Mouse (Mus musculus) induced T-regulatory cell, adult 2 months (primary cell): ENCODE measurements around the gene Mat2a.
"Not testable (repeated sequence)": the region's sequence is repeated elsewhere in the genome, so short reads cannot be mapped to it uniquely, and the experiment has no call there.

ENCODE experiments used
- DNase-seq: peaks from one replicate; pipeline ENCODE4 v3.0.0-alpha.2; 2012; ENCODE audit warnings: low read depth

Gene Mat2a

GRCm38 (mm10) chr6:72454833-72455373 lies 15.5 kb upstream of the Mat2a start:
- no peak for DNase-seq

DNA sequence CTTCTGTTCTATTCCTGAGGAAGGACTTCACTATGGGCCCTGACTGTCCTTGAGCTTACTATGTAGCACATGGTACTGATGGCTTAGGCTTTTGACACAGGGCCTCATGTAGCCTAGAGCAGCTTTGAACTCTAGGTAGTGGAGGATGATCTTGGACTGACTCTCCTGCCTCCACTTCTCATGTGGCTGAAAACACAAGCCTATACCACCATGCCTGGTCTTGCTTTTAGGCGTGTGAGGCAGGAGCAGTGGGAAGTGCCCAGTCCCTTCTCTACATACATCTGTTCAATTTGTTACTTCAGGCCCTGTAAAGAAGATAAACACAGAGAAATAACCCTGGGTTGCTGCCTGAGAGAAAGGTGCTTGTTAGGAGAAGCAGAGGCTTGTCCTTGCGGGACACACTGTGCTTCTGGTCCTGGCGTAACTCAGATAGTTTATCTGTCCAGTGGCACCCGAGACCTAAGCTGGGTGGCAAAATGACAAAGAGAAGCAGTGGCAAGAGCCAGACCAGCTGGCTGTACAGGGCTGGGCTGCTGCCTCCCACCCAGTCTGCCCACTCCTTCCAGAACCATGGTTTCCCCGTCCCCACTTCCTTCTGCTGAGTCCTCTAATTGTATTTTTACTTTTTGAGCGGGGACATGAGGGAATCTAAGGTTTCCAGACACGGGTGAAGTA lies 14.9 kb upstream of the Mat2a start:
- no peak for DNase-seq

GRCm38 (mm10) chr6:72453578-72453977 lies 14.2 kb upstream of the Mat2a start:
- no peak for DNase-seq

DNA sequence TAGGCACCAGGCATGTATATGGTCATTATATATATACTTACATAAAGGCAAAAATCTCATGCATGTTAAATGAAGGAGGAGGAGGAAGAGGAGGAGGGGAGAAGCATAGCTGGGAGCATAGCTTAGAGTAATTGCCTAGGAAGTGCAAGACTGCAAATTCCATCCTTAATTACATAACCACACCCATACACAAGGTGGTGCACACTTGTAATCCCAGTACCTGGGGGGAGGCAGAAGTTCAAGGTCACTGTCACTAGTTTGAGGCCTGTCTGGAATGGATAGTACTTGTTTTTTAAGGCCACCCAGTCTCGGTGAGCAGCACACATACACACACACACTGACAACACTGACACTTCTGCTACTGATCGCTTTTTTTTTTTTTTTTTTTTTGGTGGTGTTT lies 13.0 kb upstream of the Mat2a start:
- DNase-seq = no peak

GRCm38 (mm10) chr6:72451778-72452177 lies 12.4 kb upstream of the Mat2a start:
- DNase-seq = not testable (repeated sequence)

DNA sequence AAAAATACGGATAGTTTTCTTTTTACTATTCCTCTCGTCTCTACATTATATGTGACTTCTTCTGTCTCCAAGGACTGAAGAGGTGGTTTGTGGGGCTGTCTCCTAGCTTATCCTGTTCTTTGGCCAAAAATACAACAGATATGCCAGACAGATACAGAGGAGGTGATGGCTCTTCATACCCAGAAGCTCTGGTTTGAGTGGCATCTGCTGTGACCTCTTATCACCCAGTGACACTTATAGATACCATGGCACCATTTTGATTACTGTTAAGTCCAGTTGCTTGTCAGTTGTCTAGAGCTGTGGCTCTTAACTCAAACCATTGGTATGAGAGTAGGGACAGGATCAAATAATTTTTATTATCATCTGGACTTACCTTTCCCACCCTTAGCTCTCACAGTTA lies 8.1 kb upstream of the Mat2a start:
- DNase-seq = no peak

GRCm38 (mm10) chr6:72445011-72445410 lies 5.7 kb upstream of the Mat2a start:
- DNase-seq = no peak

DNA sequence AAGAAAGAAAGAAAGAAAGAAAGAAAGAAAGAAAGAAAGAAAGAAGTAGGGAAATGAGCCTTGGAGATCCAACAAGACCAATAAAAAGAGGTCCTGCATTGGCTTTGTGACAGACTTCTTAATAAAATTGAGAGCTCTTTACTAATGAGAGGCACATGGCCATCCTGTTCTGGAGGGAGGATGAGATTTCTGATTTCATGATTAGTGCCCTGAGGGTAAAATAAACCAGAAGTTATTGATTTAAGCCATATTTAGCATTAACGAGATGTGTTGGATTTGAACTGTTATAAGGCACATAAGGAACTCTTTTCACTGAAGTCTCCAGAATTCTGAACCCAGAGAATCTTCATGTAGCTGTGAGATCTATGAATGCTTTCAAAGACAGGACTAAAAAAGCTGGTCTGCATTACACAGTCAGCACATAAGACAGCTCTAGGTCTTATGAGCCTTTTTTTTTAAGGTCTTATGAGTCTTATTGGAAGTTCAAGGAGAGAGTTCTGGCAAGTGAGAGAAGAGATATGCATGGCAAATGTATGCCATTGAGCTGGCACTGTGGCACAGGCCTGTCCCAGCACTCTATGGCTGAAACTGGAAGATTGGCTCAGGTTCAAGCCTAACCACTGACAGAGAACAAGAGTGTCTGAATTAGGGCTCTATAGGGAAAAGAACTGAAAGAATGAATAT lies 3.7 kb upstream of the Mat2a start:
- DNase-seq = no peak

GRCm38 (mm10) chr6:72440186-72440990 lies 1.0 kb upstream of the Mat2a start:
- DNase-seq = peak; percentile 61

DNA sequence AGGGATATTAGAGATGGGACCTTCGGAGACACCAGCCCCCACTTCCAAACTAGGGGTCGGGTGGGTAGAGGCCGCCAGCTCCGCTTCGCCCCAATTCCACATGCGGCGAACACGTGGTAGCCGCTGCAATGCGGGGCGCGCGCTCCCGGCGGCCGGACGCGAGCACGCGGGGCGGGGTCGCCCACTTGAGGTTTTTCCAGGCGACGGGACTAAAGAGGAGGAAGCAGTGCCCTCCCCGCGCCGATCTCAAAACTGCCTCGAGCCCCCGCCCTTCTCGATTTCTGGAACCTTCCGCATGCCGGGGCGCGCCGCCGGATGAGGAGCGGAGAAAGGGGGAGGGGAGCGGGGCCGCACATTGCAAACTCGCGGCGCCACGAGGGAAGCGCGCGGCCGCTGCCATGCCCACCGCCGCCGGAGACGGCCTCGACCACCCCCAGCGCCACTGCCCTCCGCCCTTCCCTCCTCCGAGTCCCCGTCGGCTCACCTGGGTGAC lies 450 bp downstream of the Mat2a start:
- peak; percentile 90 for DNase-seq

GRCm38 (mm10) chr6:72438226-72438625 lies 1.1 kb downstream of the Mat2a start:
- DNase-seq = no peak

GRCm38 (mm10) chr6:72432153-72432552 lies 7.2 kb downstream of the Mat2a start:
- DNase-seq = no peak

DNA sequence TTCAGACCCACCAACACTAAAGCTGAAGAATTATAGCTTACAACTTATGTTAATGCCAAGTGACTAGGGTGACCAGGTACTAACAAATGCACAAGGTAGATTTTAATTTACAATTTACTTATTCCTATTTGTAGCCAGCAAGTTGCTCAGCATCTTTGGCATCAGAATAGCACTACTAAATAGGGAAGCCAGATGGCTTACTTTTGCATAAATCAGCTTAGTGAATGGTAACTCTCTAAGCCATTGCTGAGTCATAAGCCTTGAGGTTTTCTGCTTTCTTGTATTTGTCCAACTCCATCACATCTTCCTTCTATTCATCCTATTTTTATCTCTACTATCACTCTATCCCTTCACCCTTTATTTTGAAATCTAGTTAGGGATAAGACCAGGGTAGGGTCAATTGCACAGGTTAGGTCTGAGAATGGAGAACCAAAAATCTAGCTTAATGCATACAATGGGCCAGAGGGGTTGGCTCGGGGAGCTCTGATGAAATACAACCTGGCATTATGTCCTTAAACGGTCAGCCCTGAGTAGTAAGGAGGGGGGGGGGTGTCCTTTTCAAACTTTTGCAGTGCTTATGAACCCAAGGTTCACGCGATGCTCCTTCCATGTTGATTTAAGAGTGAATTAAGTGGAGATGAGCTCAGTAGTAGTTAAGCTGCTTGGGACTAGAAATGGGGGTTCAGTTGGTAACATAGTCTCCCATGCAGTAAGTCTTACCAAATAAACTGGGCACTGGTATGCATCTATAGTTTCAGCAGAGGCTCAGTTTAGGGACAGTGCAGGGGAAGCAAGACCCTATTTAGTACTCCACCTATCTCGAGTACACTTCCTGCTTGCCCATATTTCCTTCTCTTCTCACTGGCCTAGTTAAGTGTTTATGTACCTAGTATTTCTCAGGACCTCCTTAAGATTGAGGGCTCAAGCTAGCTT lies 8.1 kb downstream of the Mat2a start:
- no peak for DNase-seq

DNA sequence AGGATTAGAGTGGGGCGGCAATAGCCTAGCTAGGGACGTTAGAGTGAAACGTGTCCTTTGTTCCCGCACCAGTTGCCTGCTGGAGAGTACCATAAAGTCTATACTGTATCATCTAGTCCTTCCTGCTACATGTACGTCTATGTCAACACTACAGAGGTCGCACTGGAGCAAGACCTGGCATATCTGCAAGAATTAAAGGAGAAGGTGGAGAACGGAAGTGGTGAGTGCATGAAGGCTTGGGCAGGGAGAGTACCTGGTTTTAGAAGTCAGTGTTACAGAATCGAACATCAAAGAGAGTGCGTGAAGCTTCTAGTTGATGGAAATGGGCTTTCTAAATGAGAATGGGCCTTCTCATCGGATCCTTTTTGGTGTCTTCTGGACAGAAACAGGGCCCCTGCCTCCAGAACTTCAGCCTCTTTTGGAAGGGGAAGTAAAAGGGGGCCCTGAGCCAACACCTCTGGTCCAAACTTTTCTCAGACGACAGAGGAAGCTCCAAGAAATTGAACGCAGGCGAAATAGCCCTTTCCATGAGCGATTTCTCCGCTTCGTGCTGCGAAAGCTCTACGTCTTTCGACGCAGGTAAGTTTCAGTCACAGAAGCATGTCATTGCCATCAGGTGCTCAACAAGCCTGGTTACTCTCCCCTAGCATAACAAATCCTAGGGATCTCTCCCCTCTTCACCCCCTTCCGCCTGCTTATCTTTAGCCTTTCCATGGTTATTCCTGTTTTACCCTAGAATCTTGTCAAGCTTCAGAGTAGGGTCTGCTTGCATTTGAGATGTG lies 10.1 kb downstream of the Mat2a start:
- DNase-seq = peak; percentile 54

DNA sequence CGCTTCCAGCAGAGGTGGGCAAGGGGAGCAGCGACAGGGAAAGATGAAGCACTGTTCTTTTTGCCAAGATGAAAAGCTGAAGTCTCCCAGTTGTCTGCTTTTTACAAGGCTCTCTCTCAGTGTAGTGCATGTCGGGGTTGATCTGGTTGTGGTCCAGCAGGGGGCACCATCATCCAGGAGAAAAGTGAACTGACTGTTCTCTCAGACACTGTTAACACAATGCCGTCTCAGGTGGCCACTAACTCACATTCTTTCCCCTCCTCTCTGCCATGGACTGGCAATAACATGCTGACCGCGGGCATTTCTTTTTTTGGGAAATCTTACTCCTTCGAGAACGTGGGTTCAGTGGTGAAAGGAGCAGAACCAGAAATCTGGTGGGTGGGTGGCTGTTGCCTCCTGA lies 11.3 kb downstream of the Mat2a start:
- DNase-seq = peak; percentile 90

GRCm38 (mm10) chr6:72425646-72426045 lies 13.7 kb downstream of the Mat2a start:
- no peak for DNase-seq

DNA sequence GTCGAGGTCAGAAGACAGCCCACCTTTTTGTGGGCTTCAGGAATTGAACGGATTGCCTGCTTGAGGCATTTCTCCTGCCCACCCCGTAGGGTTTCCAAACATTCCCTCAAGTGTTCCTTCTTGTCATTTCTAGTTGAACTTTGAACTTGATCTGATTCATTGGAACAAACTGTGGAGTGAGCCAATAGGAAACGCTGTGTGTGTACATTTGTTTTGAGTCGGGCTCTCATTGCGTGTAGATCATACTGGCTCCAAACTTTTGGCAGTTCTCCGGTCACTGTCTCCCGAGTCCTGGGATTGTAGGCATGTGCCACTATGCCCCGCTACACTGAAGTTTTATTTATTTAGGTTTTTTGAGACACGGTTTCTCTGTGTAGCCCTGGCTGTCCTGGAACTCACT lies 18.5 kb downstream of the Mat2a start:
- no peak for DNase-seq

DNA sequence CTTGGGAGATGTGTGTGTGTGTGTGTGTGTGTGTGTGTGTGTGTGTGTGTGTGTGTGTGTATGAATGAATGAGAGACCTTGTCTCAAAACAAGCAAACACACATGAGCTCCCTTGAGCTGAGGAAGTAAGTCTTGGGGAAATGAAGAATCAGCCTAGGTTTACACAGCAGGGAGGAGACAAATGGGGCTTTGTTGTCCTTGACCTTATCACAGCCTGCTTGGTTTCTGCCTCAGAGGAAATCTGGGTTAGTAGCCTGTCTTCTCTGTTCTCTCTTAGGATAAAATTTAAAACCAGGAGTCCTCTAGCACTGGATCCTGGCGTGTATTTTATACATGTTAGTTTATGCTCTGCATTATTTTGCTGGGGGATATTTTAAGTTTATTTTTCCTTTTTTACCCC lies 19.6 kb downstream of the Mat2a start:
- no peak for DNase-seq

GRCm38 (mm10) chr6:72418279-72418678 lies 21.1 kb downstream of the Mat2a start:
- no peak for DNase-seq

- DNase-seq = no peak
These were observed 23.2 kb downstream of the Mat2a start for GRCm38 (mm10) chr6:72415964-72416772.
